Mouse (Mus musculus) heart, embryonic 13.5 days (tissue): Measurements from ENCODE around the gene Fcamr. TPM values are rescaled to one million over a fixed set of nuclear protein-coding genes. Genes with fewer than 3 reads are reported as not detected.

Experiments
- ATAC-seq: fragments of 200-750 bp; cut with Nextera tagmentation; 2 replicates; pipeline ENCODE4 v1.8.0; 2017; ENCODE audit warnings: moderate TSS enrichment; ENCODE audit not compliant: insufficient number of reproducible peaks, low FRiP score, low TSS enrichment; ENCODE audit errors: extremely low read depth
- H3K27ac ChIP-seq: fragments of 300-500 bp; sonication (generic); replicated peaks from 2 replicates; pipeline ENCODE4 v1.5.1; 2015; ENCODE audit warnings: moderate library complexity, mild to moderate bottlenecking, inconsistent platforms
- H3K27me3 ChIP-seq: fragments of 300-500 bp; sonication (generic); replicated peaks from 2 replicates; pipeline ENCODE4 v1.6.1; 2015; ENCODE audit warnings: mild to moderate bottlenecking, inconsistent platforms
- H3K36me3 ChIP-seq: fragments of 300-500 bp; sonication (generic); 2 replicates; pipeline ENCODE4 v1.6.1; 2015; ENCODE audit warnings: mild to moderate bottlenecking, inconsistent platforms
- H3K4me1 ChIP-seq: fragments of 300-500 bp; sonication (generic); 2 replicates; pipeline ENCODE4 v1.6.1; 2015; ENCODE audit warnings: inconsistent platforms
- H3K4me2 ChIP-seq: fragments of 300-500 bp; sonication (generic); 2 replicates; pipeline ENCODE4 v1.6.1; 2015; ENCODE audit warnings: inconsistent platforms, mild to moderate bottlenecking, moderate library complexity
- H3K4me3 ChIP-seq: fragments of 300-500 bp; sonication (generic); 2 replicates; pipeline ENCODE4 v1.5.1; 2015; ENCODE audit warnings: moderate library complexity, mild to moderate bottlenecking, inconsistent platforms
- H3K9ac ChIP-seq: fragments of 300-500 bp; sonication (generic); 2 replicates; pipeline ENCODE4 v1.6.1; 2015; ENCODE audit warnings: inconsistent platforms, mild to moderate bottlenecking, moderate library complexity
- H3K9me3 ChIP-seq: fragments of 300-500 bp; sonication (generic); 2 replicates; pipeline ENCODE4 v1.6.1; 2016; ENCODE audit warnings: inconsistent platforms
- WGBS: fragments of 180-500 bp; shearing (Covaris S2); methylation state at CpG from one replicate; pipeline ENCODE4 v1.1.7; 2015; ENCODE audit warnings: mixed read lengths; 5-methylcytosine and 5-hydroxymethylcytosine counted together
- polyA plus RNA-seq: library from polyadenylated mRNA; unstranded; fragments of >200 nt; fragmentation: Nextera tagmentation; extraction: Ambion mirVana; gene quantifications from 2 replicates; pipeline ENCODE4 v1.2.1, GENCODE M21; 2015

Gene Fcamr
- polyA plus RNA-seq, 1 experiment from 2014 or later, result not detected

DNA sequence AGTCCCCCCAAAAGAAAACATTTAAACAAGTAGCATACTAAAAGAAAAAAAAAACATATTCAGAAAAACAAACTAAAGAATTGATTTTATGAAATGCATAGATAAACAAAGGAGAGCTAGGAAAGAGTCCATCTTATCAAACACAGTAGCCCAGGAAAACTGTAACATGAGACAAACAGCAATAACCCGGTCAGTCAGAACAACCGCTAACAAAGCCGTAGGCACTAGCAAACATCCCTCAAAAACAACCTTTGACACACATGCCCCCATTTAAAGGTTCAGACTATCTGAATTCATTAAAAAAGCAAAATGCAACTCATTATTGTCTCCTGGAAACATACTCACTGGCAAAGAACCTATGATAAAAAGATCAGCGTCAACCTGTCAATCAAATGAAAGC lies 56.8 kb downstream of the Fcamr start:
- Histone ChIP-seq H3K4me3 (no peak overlapping the region), H3K4me2 (no peak overlapping the region), H3K27me3 (no peaks in the 10 kb centered on the region), H3K9me3 (no peaks in the 10 kb centered on the region), H3K27ac (no peak overlapping the region), H3K9ac (no peak overlapping the region), H3K36me3 (no peaks in the 10 kb centered on the region), H3K4me1 (no peaks in the 10 kb centered on the region)
- 81% methylated on average over 4 of the region's 4 CpGs for WGBS
- ATAC-seq, result no peak

GRCm38 (mm10) chr1:130864238-130864637 lies 63.5 kb downstream of the Fcamr start:
- ATAC-seq, result no peak
- Histone ChIP-seq H3K27ac (no peak overlapping the region), H3K27me3 (no peaks in the 10 kb centered on the region), H3K4me1 (no peaks in the 10 kb centered on the region), H3K4me2 (no peak overlapping the region), H3K36me3 (no peaks in the 10 kb centered on the region), H3K9me3 (no peaks in the 10 kb centered on the region), H3K9ac (no peak overlapping the region), H3K4me3 (no peak overlapping the region)
- 65% methylated on average over 4 of the region's 4 CpGs for WGBS

Other genes starting within 250 kb of the Fcamr start
- not detected in 2 replicates for gene Zp3r, start 171.3 kb upstream of the Fcamr start, polyA plus RNA-seq
- 0.09 TPM in 1 of 2 replicates, not detected in the other for gene C4bp, start 139.3 kb upstream of the Fcamr start, polyA plus RNA-seq
- gene Gm29427, start 85.1 kb upstream of the Fcamr start, polyA plus RNA-seq, result 0.11 TPM in 1 of 2 replicates, not detected in the other
- gene Yod1, start 83.6 kb upstream of the Fcamr start, polyA plus RNA-seq, result 9.4 and 10.1 TPM in 2 replicates
- 5.3 and 6.7 TPM in 2 replicates for gene Pfkfb2, start 71.6 kb upstream of the Fcamr start, polyA plus RNA-seq
- gene AA986860, start 68.9 kb upstream of the Fcamr start, polyA plus RNA-seq, result 1.0 TPM in 2 replicates
- gene Pigr, start 25.8 kb downstream of the Fcamr start, polyA plus RNA-seq, result not detected in 2 replicates
- 1.1 TPM in 2 replicates for gene Fcmr, start 64.8 kb downstream of the Fcamr start, polyA plus RNA-seq
- not detected in 2 replicates for gene Il24, start 86.6 kb downstream of the Fcamr start, polyA plus RNA-seq
- not detected in 2 replicates for gene Il20, start 110.5 kb downstream of the Fcamr start, polyA plus RNA-seq
- gene Il19, start 139.2 kb downstream of the Fcamr start, polyA plus RNA-seq, result not detected in 2 replicates
- not detected in 2 replicates for gene Il10, start 218.9 kb downstream of the Fcamr start, polyA plus RNA-seq